Mouse (Mus musculus): Measurements from ENCODE around the gene Inf2. TPM values are rescaled to one million over a fixed set of nuclear protein-coding genes. Genes with fewer than 3 reads are reported as not detected.

Gene Inf2
- total RNA-seq, 2 experiments from 2014 or later, result 131 to 138 TPM

DNA sequence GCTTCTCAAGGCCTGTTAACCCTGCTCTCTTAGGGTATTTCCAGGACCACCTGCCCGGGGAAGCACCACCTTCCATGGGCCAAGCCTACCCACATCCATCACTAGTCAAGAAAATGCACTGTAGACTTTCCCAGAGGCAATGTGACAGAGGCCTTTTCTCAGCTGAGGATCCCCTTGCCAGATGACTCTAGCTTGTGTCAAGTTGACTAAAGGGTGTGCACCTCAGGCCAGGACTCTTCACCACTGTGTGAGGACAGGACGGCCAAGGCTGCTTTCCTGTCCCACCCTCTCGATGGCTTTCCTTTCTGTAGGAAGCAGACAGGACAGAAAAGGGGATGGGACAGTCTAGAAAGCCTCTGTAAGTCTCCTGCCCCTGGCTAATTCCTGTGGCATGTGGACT lies 3.1 kb downstream of the Inf2 start:
- Histone ChIP-seq H3K27ac (peak overlapping the region; percentile 93), H3K4me3 (no peak overlapping the region)
- TF ChIP-seq CTCF (conservative IDR thresholded peaks at IDR 0.05), result no peak
- no peak for DNase-seq (ENCODE audit: low spot score in 2 of 2)

DNA sequence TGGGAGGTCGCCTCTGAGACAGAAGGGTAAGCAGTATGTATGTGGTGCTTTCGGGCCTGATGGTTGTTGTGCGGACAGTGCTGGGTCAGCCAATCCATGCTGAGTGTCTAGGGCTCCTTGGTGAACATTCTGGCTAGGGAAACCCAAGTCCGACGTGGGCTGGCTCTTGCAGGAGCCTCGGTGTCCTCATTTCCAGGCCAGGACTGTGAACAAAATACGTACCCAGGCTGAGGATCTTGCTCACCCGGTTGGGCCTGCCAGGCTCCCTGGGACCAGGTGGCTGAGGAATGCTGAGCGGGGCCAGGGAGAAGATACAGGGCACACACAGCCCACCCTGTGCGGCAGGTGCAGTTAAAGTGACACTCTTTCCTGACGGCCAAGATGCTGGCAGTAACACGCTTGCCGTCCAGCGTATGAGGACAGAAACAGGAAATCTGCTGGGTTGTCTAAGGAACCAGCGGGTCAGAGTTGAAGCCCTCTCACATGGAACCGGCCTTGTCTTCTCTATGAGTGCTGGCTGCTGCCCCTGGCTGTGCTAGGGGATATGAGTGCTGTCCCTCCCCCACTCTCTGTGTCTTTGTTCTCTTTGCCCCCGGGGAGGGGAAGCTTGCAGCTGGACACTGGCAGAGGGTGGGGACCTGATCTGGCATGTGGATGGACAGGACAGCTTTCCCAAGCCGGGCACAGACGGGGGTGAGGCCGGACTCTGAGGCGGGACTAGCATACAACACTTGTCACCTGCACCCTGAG lies 4.6 kb downstream of the Inf2 start:
- Histone ChIP-seq H3K4me3 (peak overlapping the region; percentile 11; the same call in 1 of the 2 replicates), H3K27ac (peak overlapping the region; percentile 93)
- TF ChIP-seq CTCF (conservative IDR thresholded peaks at IDR 0.05), result no peak
- peak in 1 of 2 experiments; percentile 46 for DNase-seq (ENCODE audit: low spot score in 2 of 2)

DNA sequence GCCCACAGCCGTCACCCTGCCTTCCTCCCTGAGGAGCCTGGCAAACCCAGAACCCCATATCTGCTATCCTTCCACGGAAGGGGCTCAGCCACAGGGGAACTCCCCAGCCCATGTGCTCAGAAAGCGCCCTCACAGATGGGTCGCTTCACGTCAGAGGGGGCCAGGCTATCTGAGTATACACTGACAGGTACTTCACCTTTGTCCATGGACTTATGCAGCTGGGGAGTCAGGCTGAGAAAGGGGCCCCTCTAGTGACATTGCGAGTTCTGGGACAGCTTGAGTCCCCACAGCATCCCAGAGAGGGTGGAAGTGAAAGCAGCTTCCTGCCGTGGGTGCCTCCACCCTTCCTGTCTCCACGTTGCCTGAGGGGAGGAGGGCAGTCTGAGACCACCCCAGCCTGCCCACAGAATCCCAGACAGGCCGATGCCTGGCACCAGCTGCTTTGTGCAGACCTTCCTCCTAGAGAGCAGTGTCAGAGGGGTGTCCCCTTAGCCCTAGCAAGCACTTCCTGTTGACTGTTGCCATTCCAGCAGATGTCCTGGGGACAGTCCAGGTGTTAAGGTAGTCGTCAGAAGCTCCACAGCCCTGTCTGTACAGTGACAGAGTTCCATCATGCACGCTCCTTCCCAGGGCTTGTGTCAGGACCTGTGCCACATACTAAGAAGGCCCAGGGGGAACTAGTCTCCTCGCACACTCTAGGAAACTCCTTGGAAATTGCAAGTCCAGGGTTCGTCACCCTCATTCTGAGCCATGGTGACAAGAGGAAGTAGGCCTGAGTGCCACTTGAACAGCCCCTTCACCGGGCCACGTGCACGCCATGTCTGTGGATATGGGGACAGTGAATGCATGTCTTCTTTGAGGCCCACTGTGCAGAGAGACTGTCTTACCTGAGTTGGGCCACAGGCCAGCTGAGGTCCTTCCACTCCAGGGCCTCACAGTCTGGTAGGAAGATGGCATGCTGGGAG lies 5.6 kb downstream of the Inf2 start:
- no peak for DNase-seq (ENCODE audit: low spot score in 2 of 2)
- H3K4me3 ChIP-seq, result no peak overlapping the region
- peak overlapping the region; percentile 93 for H3K27ac ChIP-seq
- no peak for TF ChIP-seq CTCF (conservative IDR thresholded peaks at IDR 0.05)

DNA sequence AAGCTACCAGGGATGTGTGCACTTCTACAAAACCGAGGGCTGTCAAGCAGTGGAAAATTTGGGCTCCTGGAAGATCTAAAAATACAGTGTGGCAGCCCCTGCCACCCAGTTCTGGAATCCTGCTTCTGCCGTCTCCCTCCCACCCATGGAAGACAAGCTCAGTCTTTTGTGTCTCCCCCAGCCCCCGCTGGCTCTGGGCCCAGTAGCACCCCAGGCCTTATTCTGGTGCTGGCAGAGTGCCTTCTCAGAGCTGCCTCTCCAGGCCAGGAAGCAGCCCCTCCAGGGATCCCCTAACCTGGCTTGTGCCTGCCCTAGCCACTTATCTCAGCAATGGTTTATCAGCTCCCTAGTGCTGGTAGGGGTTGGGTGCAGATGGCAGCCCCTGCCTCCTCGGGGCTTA lies 6.4 kb downstream of the Inf2 start:
- DNase-seq (ENCODE audit: low spot score in 2 of 2), result peak in 1 of 2 experiments; percentile 60
- H3K27ac ChIP-seq, result peak overlapping the region; percentile 93
- H3K4me3 ChIP-seq, result no peak overlapping the region
- no peak for TF ChIP-seq CTCF (conservative IDR thresholded peaks at IDR 0.05)

DNA sequence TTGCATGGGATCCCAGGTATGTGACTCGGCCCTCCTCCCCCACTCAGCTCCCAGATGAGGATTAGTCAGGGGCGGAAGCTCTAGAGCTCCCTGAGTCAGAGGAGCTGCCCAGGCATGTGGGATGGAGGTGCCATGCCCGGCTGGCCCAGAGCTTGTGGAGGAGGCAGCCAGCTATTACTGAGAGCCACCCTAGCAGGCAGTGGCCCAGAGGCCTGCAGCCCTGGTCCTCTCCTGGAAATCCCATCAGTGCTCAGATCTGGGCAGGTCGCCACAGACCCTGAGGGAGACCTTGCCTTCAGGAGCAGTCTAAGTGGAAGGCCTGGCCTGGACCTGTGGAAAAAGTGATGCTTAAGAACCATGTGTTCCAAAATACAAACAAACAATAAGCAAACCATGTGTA lies 7.0 kb downstream of the Inf2 start:
- H3K27ac ChIP-seq, result peak overlapping the region; percentile 93
- TF ChIP-seq CTCF (conservative IDR thresholded peaks at IDR 0.05), result no peak
- no peak overlapping the region for H3K4me3 ChIP-seq
- DNase-seq (ENCODE audit: low spot score in 2 of 2), result no peak

DNA sequence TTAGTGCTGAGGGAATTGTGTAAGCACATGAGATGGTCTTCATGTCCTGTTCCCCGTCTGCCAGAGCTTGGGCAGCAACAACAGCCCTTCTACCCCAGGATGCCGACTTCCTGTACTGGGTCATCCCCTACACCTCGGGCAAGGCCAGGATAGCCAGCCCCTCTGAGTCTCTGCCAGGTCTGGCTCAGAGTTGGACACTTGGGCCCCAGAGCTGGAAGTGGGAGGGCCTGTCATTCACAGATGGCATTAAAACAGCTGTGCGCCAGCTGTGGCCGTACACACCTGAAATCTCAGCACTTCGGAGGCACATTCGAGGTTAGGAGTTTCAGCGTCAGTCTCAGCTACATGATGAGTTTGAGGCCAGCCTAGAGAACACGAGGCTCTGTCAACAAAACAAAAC lies 7.9 kb downstream of the Inf2 start:
- TF ChIP-seq CTCF (conservative IDR thresholded peaks at IDR 0.05), result no peak
- H3K27ac ChIP-seq, result peak overlapping the region; percentile 93

DNA sequence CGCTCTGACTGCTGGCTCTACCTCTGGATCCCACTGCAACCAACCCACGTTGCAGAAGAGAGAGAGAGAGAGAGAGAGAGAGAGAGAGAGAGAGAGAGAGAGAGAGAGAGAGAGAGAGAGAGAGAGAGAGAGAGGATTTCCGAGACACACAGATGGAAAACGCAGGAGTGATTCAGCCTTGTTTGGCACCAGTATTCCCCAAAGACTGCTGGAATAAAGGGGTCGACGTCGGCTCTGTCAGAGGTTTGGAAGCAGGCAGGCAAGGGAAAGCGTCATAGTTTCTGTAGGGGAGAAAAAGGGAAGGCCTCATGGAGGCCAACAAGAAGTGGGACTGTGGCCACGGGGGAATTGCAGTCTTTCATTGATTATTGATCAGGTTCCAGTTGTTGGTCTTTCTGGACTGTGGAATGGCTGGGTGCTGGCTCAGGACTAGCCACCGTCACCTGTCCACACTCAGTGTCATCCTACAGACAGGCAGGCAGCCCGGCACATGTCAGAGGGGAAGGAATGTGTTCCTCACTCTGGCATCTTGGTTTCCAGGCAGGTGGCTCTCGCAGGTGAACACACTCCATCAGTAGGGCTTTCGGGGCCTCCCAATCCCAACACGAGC lies 8.4 kb downstream of the Inf2 start:
- TF ChIP-seq CTCF (conservative IDR thresholded peaks at IDR 0.05), result no peak
- H3K4me3 ChIP-seq, result no peak overlapping the region
- peak overlapping the region; percentile 75; the same call in 1 of the 2 replicates for H3K27ac ChIP-seq
- no peak for DNase-seq (ENCODE audit: low spot score in 2 of 2)

More for the DNA sequence above, 7.9 kb downstream of the Inf2 start:
- H3K4me3 ChIP-seq, result no peak overlapping the region
- no peak for DNase-seq (ENCODE audit: low spot score in 2 of 2)

DNA sequence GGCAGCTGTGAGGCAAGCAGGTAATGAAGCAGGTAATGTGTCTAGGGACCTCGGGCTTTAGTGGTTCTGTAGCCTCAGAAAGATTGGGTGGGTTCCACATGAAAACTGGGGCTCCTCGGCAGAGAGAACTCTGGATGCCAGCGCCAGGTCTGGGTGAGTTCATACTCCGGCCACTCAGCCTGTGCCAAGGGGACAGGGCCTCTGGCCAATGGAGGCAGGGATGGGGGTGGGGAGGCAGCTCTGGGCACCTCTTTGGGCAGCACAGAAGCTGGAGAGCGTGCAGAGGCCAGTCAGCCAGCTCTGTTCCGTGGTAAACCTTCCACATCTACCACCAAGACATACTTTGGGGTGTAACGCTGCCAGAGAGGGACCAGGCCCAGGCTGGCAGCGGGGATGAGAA lies 9.0 kb downstream of the Inf2 start:
- peak; percentile 68 to 72 for DNase-seq (ENCODE audit: low spot score in 2 of 2)
- TF ChIP-seq CTCF (conservative IDR thresholded peaks at IDR 0.05), result no peak
- peak overlapping the region; percentile 75 for H3K27ac ChIP-seq
- H3K4me3 ChIP-seq, result 0 out of 2 replicates have a peak overlapping the region, but pooled peaks have one; percentile 10

DNA sequence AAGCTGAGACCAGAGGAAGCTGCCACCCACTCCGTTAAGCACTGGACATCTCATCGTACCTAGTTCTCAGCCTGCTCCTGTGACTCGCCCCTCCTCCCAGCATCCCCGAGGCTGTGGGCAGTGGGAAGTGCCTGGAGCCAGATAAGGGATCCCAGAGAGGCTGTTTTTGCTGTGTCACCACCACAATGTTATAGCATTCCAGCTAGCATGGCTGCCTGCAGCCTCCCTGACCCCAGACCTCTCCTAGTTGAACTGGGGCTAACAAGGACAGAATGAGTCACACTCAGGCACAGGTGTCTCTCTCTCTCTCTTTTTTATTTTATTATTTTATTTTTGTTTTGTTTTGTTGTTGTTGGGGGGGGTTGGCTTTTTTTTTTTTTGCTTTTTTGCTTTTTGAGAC lies 10.6 kb downstream of the Inf2 start:
- H3K27ac ChIP-seq, result no peak overlapping the region; the same call in 1 of the 2 replicates
- no peak for TF ChIP-seq CTCF (conservative IDR thresholded peaks at IDR 0.05)
- no peak overlapping the region for H3K4me3 ChIP-seq
- DNase-seq (ENCODE audit: low spot score in 2 of 2), result no peak

DNA sequence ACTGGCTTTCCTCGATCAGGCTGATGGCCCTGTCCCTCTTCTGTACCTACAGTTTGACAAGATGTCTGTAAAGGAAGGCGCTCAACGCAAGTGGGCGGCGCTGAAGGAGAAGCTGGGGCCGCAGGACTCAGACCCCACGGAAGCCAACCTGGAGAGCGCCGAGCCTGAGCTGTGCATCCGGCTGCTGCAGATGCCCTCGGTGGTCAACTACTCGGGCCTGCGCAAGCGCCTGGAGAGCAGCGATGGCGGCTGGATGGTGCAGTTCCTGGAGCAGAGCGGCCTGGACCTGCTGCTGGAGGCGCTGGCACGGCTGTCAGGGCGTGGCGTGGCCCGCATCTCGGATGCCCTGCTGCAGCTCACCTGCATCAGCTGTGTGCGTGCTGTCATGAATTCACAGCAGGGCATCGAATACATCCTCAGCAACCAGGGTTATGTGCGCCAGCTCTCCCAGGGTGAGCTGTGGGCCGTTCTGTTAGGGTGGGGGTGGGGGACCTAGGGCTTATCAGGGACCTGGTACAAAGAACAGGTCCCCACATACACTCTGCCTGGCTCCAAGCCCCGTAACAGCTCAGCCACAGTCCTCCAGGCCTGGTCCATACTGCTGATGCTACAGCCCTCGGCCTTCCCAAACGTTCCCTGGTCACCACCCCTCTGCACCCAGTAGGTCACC lies 11.5 kb downstream of the Inf2 start:
- Histone ChIP-seq H3K27ac (no peak overlapping the region), H3K4me3 (no peak overlapping the region)
- no peak for TF ChIP-seq CTCF (conservative IDR thresholded peaks at IDR 0.05)
- no peak for DNase-seq (ENCODE audit: low spot score in 2 of 2)

DNA sequence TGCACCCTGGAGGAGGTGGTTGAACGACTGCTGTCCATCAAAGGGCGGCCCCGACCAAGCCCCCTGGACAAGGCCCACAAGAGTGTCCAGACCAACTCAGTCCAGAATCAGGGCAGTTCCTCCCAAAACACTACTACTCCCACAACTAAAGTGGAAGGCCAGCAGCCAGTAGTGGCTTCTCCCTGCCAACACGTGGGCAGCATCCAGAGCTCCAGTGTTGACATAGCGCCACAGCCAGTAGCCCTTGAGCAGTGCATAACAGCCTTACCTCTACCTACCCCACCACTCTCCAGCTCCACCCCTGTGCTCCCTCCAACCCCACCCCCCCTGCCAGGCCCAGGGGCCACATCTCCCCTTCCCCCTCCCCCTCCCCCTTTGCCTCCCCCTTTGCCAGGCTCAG lies 15.4 kb downstream of the Inf2 start:
- H3K4me3 ChIP-seq, result no peak overlapping the region
- TF ChIP-seq CTCF (conservative IDR thresholded peaks at IDR 0.05), result no peak
- H3K27ac ChIP-seq, result no peak overlapping the region
- DNase-seq (ENCODE audit: low spot score in 2 of 2), result no peak

Measured in layer of hippocampus, adult 2 months (tissue).